15 mouse cellular contexts compared by ENCODE assay signal in the genomic region with DNA sequence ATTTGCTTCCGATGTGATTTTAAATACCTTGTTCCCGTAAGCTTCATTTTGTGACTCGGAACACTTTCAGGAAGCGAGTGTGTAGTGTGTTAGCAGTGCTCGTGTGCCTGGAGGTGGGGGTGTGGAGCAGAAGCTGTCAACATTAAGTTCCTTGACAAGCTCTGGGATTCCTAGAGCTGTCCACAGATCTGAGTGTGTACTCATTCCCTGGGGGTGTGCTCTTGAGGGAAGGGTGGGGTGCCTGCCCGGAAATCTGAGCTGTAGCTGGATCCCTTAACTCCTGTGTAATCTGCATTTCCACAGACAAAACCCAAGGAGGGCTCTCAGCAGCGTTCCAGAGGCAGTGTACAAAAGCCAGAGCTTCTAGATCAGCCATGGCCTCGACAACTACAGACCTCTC.
"Had no signal": no experiment of that assay in that cellular context is flagged by ENCODE, and none has a peak within 500 bp of the region (broad histone marks: within the 10 kb centered on the region; RNA-seq: fewer than 3 reads in every experiment).

No protein-coding gene starts in this region.

- H3K9me3 ChIP-seq: midbrain, embryonic 10.5 days; midbrain, embryonic 12.5 days; neural tube, embryonic 12.5 days; stomach, embryonic 15.5 days had no signal

- H3K27me3 ChIP-seq: midbrain, embryonic 12.5 days; neural tube, embryonic 12.5 days; stomach, embryonic 15.5 days had no signal

- H3K9ac ChIP-seq: liver, embryonic 14.5 days; lung, embryonic 14.5 days; midbrain, embryonic 12.5 days; neural tube, embryonic 12.5 days; stomach, embryonic 15.5 days had no signal

- H3K4me1 ChIP-seq: midbrain, embryonic 10.5 days; neural tube, embryonic 12.5 days; stomach, embryonic 15.5 days had no signal

- H3K36me3 ChIP-seq: midbrain, embryonic 10.5 days; midbrain, embryonic 12.5 days; neural tube, embryonic 12.5 days; stomach, embryonic 15.5 days had no signal

- H3K4me3 ChIP-seq: midbrain, embryonic 10.5 days; midbrain, embryonic 12.5 days; neural tube, embryonic 12.5 days; stomach, embryonic 15.5 days had no signal

- H3K27ac ChIP-seq: liver, embryonic 14.5 days; midbrain, embryonic 10.5 days; midbrain, embryonic 12.5 days; neural tube, embryonic 12.5 days; stomach, embryonic 15.5 days; stomach, postnatal 0 days had no signal

- DNase-seq: lung, adult 18-20 months; lung, embryonic 14.5 days; lung, postnatal 14 days; lung, postnatal 36 days; midbrain, embryonic 14.5 days; right cerebral cortex, postnatal 14 days; thymus, adult 2 months; thymus, postnatal 25 days; thymus, postnatal 4 days had no signal

- H3K4me2 ChIP-seq: lung, embryonic 14.5 days; midbrain, embryonic 12.5 days; neural tube, embryonic 12.5 days; stomach, embryonic 15.5 days had no signal
